Mouse (Mus musculus): ENCODE results near the gene Trmt13.

DNA sequence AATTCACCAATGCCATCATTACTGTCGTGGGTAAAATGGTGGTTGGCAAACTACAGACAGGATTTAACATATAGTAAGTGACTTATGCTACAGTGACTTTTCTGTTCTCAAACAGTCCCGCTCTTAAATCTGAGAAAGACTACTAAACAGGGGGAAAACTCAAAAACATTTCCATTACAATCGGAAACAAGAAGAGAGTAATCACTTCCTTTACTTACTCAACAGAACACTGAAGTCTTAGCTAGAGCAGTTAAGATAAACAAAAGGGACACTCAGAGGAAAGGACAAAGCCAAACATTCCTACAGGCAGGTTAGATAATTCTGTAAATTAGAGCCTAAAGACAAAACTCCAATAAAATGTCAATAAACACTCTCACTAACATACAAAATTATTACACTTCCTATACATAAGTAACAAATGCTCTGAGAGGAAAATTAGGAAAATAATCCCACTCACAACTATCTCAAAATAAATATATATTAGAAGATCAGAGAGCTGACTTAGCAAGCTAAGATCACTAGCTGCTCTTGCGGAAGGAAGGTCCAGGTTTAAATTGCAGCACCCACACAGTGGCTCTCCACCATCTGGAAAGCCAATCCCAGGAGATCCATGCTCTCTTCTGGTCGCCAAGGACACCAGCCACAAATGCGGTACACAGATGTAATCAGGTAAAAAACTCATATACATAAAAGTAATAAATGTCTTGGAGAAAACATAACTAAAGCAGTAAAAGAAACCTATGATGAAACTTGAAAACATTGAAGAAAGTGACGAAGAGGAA is 42.0 kb upstream of the Trmt13 start:
- TF ChIP-seq POLR2A (IDR thresholded peaks at IDR 0.05; ENCODE audit: extremely low read depth, insufficient read depth, low read length) (no peak), CTCF (IDR thresholded peaks at IDR 0.05; ENCODE audit: low read depth, low read length) (no peak)
